Mouse (Mus musculus): Measurements from ENCODE around the gene Msh4. TPM values are rescaled to one million over a fixed set of nuclear protein-coding genes. Genes with fewer than 3 reads are reported as not detected.

Msh4 gene
- total and polyA plus RNA-seq, 3 experiments: 0.15 to 0.50 TPM; not detected in 1

DNA sequence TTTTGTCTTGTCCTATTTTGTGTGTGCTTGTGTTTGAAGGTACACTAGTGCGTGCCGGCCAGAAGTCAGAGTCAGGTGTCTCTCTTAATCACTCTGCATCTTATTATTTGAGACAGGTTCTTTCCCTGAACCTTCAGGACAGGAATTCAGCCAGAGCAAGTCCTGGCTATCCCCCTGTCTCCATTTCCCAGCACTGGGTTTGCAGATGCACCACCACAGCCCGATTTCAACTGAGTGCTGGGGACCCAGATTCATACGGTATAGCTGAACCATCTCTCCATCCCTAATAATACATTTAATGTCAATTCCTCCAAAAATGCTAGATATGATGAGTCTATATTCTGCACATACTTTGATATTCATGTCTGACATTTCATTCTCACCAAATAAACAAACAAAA, 71.9 kb downstream of the Msh4 start:
- H3K36me3 ChIP-seq (ENCODE audit: control insufficient read depth in 1 of 2, insufficient read depth in 2 of 2, low read length in 2 of 2): peaks cover 0 to 24% of the 10 kb centered on the region in 2 experiments; a peak in 2 of 4 replicates
- H3K9me3 ChIP-seq (replicated peaks; ENCODE audit: insufficient read depth, low read length): no peaks in the 10 kb centered on the region
- no peak overlapping the region for H3K4me3 ChIP-seq (ENCODE audit: control insufficient read depth in 1 of 2, insufficient read depth in 1 of 2, low read depth in 2 of 2, low read length in 2 of 2)
- peaks cover 3 to 48% of the 10 kb centered on the region in 2 experiments; a peak in 3 of 4 replicates for H3K4me1 ChIP-seq (ENCODE audit: control insufficient read depth in 1 of 2, insufficient read depth in 2 of 2, low read length in 2 of 2)
- no peaks in the 10 kb centered on the region; the same call in 1 of the 2 replicates for H3K79me2 ChIP-seq (ENCODE audit: control insufficient read depth, insufficient read depth, low read length, poor library complexity)
- DNase-seq (ENCODE audit: low read depth, low spot score): no peak
- H3K27ac ChIP-seq (ENCODE audit: control insufficient read depth, low read depth, low read length): no peak overlapping the region
- H3K9ac ChIP-seq (ENCODE audit: control insufficient read depth, low read depth, low read length, poor library complexity, severe bottlenecking): no peak overlapping the region
- H3K27me3 ChIP-seq (ENCODE audit: control insufficient read depth in 1 of 2, insufficient read depth in 2 of 2, low read length in 2 of 2): no peaks in the 10 kb centered on the region
- TF ChIP-seq POLR2AphosphoS2 (IDR thresholded peaks at IDR 0.05; ENCODE audit: low read length): no peak
- no peak for TF ChIP-seq ZNF384 (IDR thresholded peaks at IDR 0.05; ENCODE audit: low read depth, low read length)
- TF ChIP-seq CHD1 (IDR thresholded peaks at IDR 0.05; ENCODE audit: low read depth, low read length): no peak
- no peak for TF ChIP-seq POLR2A (IDR thresholded peaks at IDR 0.05; ENCODE audit: control insufficient read depth in 1 of 2, insufficient read depth in 1 of 2, low read depth in 1 of 2, low read length in 2 of 2, poor library complexity in 1 of 2)
- TF ChIP-seq BHLHE40 (IDR thresholded peaks at IDR 0.05; ENCODE audit: borderline replicate concordance, low read depth, low read length): no peak
- TF ChIP-seq HCFC1 (IDR thresholded peaks at IDR 0.05; ENCODE audit: low read depth, low read length): no peak
- TF ChIP-seq MXI1 (IDR thresholded peaks at IDR 0.05; ENCODE audit: low read depth, low read length): no peak
- TF ChIP-seq EP300 (IDR thresholded peaks at IDR 0.05; ENCODE audit: low read depth in 1 of 2, low read length in 2 of 2): no peak
- TF ChIP-seq SMC3 (IDR thresholded peaks at IDR 0.05; ENCODE audit: low read depth, low read length): no peak
- TF ChIP-seq SIN3A (IDR thresholded peaks at IDR 0.05; ENCODE audit: low read length): no peak
- no peak for TF ChIP-seq MAZ (IDR thresholded peaks at IDR 0.05; ENCODE audit: low read depth, low read length)
- TF ChIP-seq GATA1 (IDR thresholded peaks at IDR 0.05; ENCODE audit: low read depth, low read length): no peak
- no peak for TF ChIP-seq NELFE (IDR thresholded peaks at IDR 0.05; ENCODE audit: low read depth, low read length)
- no peak for TF ChIP-seq JUND (IDR thresholded peaks at IDR 0.05; ENCODE audit: low read depth, low read length)
- no peak for TF ChIP-seq NRF1 (IDR thresholded peaks at IDR 0.05; ENCODE audit: insufficient read depth, low read depth, low read length, poor library complexity, severe bottlenecking)
- TF ChIP-seq CHD2 (IDR thresholded peaks at IDR 0.05; ENCODE audit: low read length): no peak
- no peak for TF ChIP-seq MAFK (IDR thresholded peaks at IDR 0.05; ENCODE audit: borderline replicate concordance, low read depth, low read length)
- TF ChIP-seq ZMIZ1 (IDR thresholded peaks at IDR 0.05; ENCODE audit: low read depth, low read length): no peak
- no peak for TF ChIP-seq RAD21 (IDR thresholded peaks at IDR 0.05; ENCODE audit: low read depth, low read length)
- no peak for TF ChIP-seq GABPA (IDR thresholded peaks at IDR 0.05; ENCODE audit: low read depth, low read length)

DNA sequence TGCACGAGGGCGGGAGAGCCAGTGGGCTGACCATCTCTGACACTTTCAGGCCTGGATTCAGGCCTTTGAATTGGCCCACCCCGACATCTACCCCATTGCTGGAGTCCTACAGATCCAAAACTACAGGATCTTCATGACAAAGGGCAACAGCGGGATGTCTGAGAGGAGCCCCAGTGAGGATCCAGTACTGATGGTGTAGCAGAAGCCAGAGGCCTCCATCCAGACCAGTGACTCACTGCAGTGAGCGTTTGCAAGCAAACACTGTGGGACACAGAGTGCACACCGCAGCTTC, 73.3 kb downstream of the Msh4 start:
- no peaks in the 10 kb centered on the region; the same call in 1 of the 2 replicates for H3K79me2 ChIP-seq (ENCODE audit: control insufficient read depth, insufficient read depth, low read length, poor library complexity)
- H3K36me3 ChIP-seq (ENCODE audit: control insufficient read depth in 1 of 2, insufficient read depth in 2 of 2, low read length in 2 of 2): peaks cover 0 to 24% of the 10 kb centered on the region in 2 experiments; a peak in 2 of 4 replicates
- H3K27ac ChIP-seq (ENCODE audit: control insufficient read depth, low read depth, low read length): no peak overlapping the region
- no peak for DNase-seq (ENCODE audit: low read depth, low spot score)
- no peaks in the 10 kb centered on the region for H3K9me3 ChIP-seq (replicated peaks; ENCODE audit: insufficient read depth, low read length)
- no peaks in the 10 kb centered on the region for H3K27me3 ChIP-seq (ENCODE audit: control insufficient read depth in 1 of 2, insufficient read depth in 2 of 2, low read length in 2 of 2)
- no peak overlapping the region for H3K4me3 ChIP-seq (ENCODE audit: control insufficient read depth in 1 of 2, insufficient read depth in 1 of 2, low read depth in 2 of 2, low read length in 2 of 2)
- peaks cover 3 to 37% of the 10 kb centered on the region in 2 experiments; a peak in 3 of 4 replicates for H3K4me1 ChIP-seq (ENCODE audit: control insufficient read depth in 1 of 2, insufficient read depth in 2 of 2, low read length in 2 of 2)
- no peak overlapping the region for H3K9ac ChIP-seq (ENCODE audit: control insufficient read depth, low read depth, low read length, poor library complexity, severe bottlenecking)
- TF ChIP-seq ZMIZ1 (IDR thresholded peaks at IDR 0.05; ENCODE audit: low read depth, low read length): no peak
- no peak for TF ChIP-seq MYB (IDR thresholded peaks at IDR 0.05; ENCODE audit: low read depth, low read length)
- no peak for TF ChIP-seq MAZ (IDR thresholded peaks at IDR 0.05; ENCODE audit: low read depth, low read length)
- TF ChIP-seq KAT2A (conservative IDR thresholded peaks at IDR 0.05; ENCODE audit: low read depth, low read length): no peak
